Mouse (Mus musculus): ENCODE results near the gene Nsun7. TPM values are rescaled to one million over a fixed set of nuclear protein-coding genes. Genes with fewer than 3 reads are reported as not detected.

Nsun7 gene
- polyA plus RNA-seq, 1 experiment = not detected

DNA sequence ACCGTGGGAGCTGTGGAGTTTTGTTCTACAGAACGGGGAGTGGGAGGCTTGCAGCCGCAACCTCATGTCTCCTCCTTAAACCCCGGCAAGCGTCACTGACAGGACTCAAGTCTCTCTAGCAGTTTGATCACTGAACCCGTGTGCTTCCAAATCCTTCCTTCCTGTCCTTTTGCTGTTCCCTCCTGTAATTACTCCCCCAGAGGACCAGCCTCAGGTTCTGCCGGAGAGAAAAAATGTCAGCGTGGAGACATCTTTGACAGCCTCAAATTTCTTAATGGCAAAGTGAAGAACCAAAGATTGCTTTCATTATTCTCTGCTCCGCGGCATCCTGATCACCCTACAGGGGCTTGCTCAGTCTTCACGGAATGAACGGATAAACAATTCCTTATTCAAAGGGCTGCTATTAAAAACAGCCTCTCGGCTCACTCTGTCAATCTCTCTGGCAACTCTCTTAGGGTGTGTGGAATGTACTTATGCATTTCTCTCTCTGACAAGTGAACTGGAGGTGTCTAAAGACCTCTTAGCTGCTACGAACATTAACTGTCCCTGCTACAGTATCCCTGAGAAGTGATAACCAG is 60.2 kb downstream of the Nsun7 start:
- no peak overlapping the region for H3K4me3 ChIP-seq (ENCODE audit: insufficient read depth, low read depth, low read length)
- no peak overlapping the region for H3K27ac ChIP-seq (ENCODE audit: insufficient read depth, low read depth, low read length)
- peaks cover 28% of the 10 kb centered on the region for H3K4me1 ChIP-seq (ENCODE audit: control insufficient read depth, insufficient read depth, low read length)
- WGBS = 28% methylated on average over 14 of the region's 14 CpGs
- no peak for TF ChIP-seq POLR2A (IDR thresholded peaks at IDR 0.05; ENCODE audit: insufficient read depth, low read depth, low read length)
- TF ChIP-seq CTCF (IDR thresholded peaks at IDR 0.05; ENCODE audit: insufficient read depth, low read depth, low read length) = no peak

DNA sequence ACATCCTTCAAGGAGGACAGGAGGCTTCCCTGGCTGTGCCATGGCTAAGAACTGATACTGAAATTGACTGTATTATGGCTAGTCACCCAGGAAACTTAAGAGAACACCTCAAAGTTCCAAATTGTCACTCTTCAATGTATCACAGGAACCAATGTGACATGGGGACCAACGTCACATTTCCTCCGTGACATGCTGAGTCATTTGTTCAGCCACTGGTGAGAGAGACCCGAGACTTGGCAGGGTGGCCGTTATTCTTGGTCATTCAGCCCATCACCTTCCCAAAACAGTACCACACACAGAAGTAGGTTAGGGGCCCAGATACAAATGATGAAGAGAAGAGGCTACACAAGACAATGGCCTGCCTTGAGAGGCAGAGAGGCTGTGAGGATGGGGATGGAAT is 63.4 kb downstream of the Nsun7 start:
- Histone ChIP-seq H3K4me3 (ENCODE audit: insufficient read depth, low read depth, low read length) (no peak overlapping the region), H3K27ac (ENCODE audit: insufficient read depth, low read depth, low read length) (no peak overlapping the region), H3K4me1 (ENCODE audit: control insufficient read depth, insufficient read depth, low read length) (peaks cover 27% of the 10 kb centered on the region)
- 71% methylated on average over 4 of the region's 4 CpGs for WGBS
- TF ChIP-seq POLR2A (IDR thresholded peaks at IDR 0.05; ENCODE audit: insufficient read depth, low read depth, low read length) = no peak
- TF ChIP-seq CTCF (IDR thresholded peaks at IDR 0.05; ENCODE audit: insufficient read depth, low read depth, low read length) = no peak

DNA sequence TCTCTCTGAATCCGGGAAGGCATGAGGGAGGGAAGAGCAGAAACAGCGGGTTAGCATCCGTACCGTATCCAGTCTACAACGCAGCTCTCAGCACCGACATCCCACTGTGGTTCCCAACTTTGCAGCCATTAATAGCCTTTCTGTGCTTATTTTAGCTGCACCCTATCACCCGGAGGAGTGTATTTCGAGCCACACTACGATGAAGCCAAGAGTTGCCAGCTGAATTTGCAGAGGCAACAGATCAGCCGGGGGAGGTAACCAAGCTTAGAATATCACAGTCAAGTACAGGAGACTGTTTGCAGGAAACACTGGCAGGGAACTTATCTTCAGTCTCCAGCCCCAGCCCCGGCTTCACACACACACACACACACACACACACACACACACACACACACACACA is 63.9 kb downstream of the Nsun7 start:
- peaks cover 30% of the 10 kb centered on the region for H3K4me1 ChIP-seq (ENCODE audit: control insufficient read depth, insufficient read depth, low read length)
- no peak overlapping the region for H3K4me3 ChIP-seq (ENCODE audit: insufficient read depth, low read depth, low read length)
- no peak overlapping the region for H3K27ac ChIP-seq (ENCODE audit: insufficient read depth, low read depth, low read length)
- no peak for TF ChIP-seq POLR2A (IDR thresholded peaks at IDR 0.05; ENCODE audit: insufficient read depth, low read depth, low read length)
- TF ChIP-seq CTCF (IDR thresholded peaks at IDR 0.05; ENCODE audit: insufficient read depth, low read depth, low read length) = no peak
- 17% methylated on average over 11 of the region's 11 CpGs for WGBS

DNA sequence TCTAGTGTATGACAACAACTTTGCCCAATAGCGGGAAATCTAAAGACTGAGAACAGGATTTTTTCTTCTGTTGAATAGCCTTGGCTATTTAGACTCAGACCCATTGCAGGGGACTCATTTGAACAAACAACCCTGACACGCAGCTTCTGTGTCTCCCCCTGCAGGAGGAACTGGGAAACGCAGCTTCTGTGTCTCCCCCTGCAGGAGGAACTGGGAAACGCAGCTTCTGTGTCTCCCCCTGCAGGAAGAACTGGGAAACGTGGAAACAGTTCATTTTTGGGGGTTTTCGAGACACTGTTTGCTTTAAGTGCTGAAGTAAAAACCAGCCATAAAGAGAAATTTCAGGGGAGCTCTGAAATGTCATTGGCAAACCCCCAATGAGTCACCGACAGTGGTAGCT is 66.7 kb downstream of the Nsun7 start:
- Histone ChIP-seq H3K4me3 (ENCODE audit: insufficient read depth, low read depth, low read length) (no peak overlapping the region), H3K27ac (ENCODE audit: insufficient read depth, low read depth, low read length) (no peak overlapping the region), H3K4me1 (ENCODE audit: control insufficient read depth, insufficient read depth, low read length) (peaks cover 26% of the 10 kb centered on the region)
- 70% methylated on average over 7 of the region's 7 CpGs for WGBS
- TF ChIP-seq CTCF (IDR thresholded peaks at IDR 0.05; ENCODE audit: insufficient read depth, low read depth, low read length) (peak; percentile 78), POLR2A (IDR thresholded peaks at IDR 0.05; ENCODE audit: insufficient read depth, low read depth, low read length) (no peak)

DNA sequence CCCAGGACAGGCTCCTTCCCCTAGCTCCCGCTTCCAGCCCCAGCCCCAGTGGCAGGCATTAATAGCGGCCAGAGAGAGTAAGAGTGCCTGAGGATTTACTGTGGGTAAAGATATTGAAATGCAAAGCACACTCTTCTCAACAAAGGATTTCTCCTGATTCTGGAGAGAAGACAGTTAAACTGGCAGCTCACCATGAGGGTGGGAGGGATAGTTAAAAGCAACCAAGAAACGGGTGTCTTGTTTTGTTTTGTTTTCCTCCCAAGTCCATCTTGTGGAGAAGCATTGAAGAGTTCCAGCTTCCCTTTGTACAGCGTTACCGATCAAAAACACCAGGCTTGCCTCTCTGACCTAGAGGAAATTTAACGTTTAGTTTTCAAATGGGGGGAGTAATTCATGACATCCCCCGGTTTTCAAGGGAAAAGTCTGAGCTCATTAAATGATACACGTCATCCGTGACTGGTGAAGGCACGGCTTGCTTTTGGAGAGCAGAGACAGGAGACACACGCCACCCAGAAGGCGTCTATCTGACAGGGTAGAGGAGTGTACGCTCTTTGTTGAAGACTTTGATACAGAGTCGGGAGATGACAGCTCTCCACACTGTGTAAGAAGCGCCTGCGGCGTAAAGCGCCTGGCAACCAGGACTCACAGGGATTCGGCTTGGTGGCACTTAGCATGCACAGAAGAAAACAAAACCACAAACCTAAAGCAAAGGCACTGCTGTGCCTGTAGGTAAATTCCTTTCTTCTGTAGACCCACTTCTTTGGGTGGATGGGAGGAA is 68.4 kb downstream of the Nsun7 start:
- Histone ChIP-seq H3K27ac (ENCODE audit: insufficient read depth, low read depth, low read length) (no peak overlapping the region), H3K4me1 (ENCODE audit: control insufficient read depth, insufficient read depth, low read length) (peaks cover 25% of the 10 kb centered on the region), H3K4me3 (ENCODE audit: insufficient read depth, low read depth, low read length) (no peak overlapping the region)
- no peak for TF ChIP-seq CTCF (IDR thresholded peaks at IDR 0.05; ENCODE audit: insufficient read depth, low read depth, low read length)
- no peak for TF ChIP-seq POLR2A (IDR thresholded peaks at IDR 0.05; ENCODE audit: insufficient read depth, low read depth, low read length)
- 33% methylated on average over 19 of the region's 19 CpGs for WGBS

DNA sequence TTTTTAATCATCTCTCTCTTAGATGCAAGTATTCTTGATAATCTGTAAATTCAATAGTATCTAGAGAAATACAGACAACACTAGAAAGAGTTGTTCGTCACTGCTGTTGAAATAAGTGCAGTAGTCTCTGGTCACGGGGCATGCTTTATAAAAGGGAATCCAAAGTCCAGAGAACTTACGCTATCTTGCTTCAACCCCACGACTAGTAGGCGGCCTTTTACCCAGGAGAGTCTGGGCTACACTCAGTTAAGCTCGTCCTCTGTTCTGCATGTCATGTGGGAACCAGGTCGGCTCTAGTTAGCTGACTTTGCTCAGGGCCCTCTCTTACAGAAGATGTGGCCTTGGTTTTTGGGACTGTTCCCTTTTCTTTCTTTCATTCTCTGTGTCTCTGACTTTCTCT is 69.1 kb downstream of the Nsun7 start:
- Histone ChIP-seq H3K4me1 (ENCODE audit: control insufficient read depth, insufficient read depth, low read length) (peaks cover 19% of the 10 kb centered on the region), H3K4me3 (ENCODE audit: insufficient read depth, low read depth, low read length) (no peak overlapping the region), H3K27ac (ENCODE audit: insufficient read depth, low read depth, low read length) (no peak overlapping the region)
- 90% methylated on average over 7 of the region's 7 CpGs for WGBS
- TF ChIP-seq CTCF (IDR thresholded peaks at IDR 0.05; ENCODE audit: insufficient read depth, low read depth, low read length) = no peak
- no peak for TF ChIP-seq POLR2A (IDR thresholded peaks at IDR 0.05; ENCODE audit: insufficient read depth, low read depth, low read length)

DNA sequence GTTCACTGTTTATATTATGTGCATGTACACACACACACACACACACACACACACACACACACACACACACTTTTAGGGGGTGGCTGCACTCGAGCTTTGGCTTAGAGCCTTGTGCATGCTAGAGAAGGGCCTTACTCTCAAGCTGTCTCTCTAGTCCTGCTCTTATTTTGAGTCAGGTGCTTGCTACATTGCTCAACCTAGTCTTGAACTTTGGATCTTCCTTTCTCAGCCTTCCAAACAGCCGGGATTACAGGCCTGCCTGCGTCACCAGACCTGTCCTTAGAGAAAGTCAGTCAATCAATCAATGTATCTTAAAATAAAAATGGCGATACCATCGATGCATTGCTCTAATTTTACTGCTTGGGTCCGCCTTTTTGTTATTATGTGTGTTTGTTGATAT is 71.1 kb downstream of the Nsun7 start:
- Histone ChIP-seq H3K4me1 (ENCODE audit: control insufficient read depth, insufficient read depth, low read length) (peaks cover 10% of the 10 kb centered on the region), H3K27ac (ENCODE audit: insufficient read depth, low read depth, low read length) (no peak overlapping the region), H3K4me3 (ENCODE audit: insufficient read depth, low read depth, low read length) (no peak overlapping the region)
- WGBS = 99% methylated on average over 6 of the region's 6 CpGs
- no peak for TF ChIP-seq CTCF (IDR thresholded peaks at IDR 0.05; ENCODE audit: insufficient read depth, low read depth, low read length)

DNA sequence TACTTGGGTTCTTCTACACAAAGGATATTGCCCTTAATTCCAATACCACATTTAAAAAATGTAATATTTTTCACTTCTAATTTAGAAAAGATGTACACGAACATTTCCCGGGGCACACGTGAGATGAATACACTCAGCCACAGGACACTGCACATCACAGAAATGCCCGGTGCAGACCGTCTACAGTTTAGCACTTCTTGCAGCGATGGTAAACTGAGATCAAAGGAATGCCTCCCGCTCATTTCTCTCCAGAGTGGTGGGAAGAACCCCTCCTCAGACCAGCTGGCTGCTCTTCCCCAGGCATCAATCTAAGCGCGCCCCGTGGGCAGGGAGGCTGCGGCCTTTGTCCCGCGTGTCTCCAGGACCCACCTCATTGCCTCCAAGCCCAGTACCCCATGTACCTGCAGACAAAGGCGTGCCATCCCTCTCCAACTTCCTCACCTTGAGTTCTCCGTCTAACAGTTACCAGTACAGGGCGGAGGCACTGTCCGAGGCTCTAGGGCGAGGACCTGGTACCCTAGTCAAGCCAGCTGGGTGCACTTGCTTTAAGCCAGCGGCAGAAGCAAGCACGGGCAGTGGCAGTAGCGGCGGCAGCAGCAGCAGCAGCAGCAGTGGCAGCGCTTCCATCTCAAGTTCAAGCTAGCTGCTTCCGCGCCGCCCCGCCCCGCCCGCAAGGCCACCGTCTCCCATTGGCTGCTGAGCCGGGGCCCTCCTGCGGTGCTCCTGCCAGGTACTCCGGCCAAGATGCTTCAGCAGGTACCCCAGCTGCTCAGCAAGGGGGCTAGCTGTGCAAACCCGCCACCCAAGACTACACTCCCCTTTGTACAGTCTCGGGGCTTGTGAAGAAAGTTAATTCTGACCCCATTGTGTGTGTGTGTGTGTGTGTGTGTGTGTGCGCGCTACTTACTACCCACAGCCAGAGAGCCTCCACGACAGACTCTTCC is 77.6 kb downstream of the Nsun7 start:
- TF ChIP-seq POLR2A (IDR thresholded peaks at IDR 0.05; ENCODE audit: insufficient read depth, low read depth, low read length) (no peak), CTCF (IDR thresholded peaks at IDR 0.05; ENCODE audit: insufficient read depth, low read depth, low read length) (no peak)
- 11% methylated on average over 38 of the region's 38 CpGs for WGBS
- H3K4me1 ChIP-seq (ENCODE audit: control insufficient read depth, insufficient read depth, low read length) = peaks cover 7% of the 10 kb centered on the region
- H3K27ac ChIP-seq (ENCODE audit: insufficient read depth, low read depth, low read length) = no peak overlapping the region
- H3K4me3 ChIP-seq (ENCODE audit: insufficient read depth, low read depth, low read length) = peak overlapping the region; percentile 32

DNA sequence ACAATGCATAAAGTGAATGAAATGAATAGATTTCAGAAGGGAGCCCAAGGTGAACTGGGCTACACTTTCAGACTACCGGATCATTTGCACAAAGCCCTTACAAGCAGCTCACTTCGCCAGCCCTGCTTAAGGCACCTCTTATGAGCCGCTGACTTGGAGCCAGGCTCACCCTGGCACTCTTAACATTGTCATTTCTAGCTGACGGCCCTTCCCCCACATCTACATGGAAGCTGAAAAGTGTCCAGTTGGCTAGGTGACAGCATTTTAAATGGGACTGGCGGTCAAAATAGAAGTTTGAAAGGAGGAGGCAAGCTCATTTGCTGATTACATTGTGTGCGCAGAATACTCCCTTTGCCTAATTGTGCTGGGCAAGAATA is 78.3 kb downstream of the Nsun7 start:
- Histone ChIP-seq H3K27ac (ENCODE audit: insufficient read depth, low read depth, low read length) (no peak overlapping the region), H3K4me1 (ENCODE audit: control insufficient read depth, insufficient read depth, low read length) (peaks cover 7% of the 10 kb centered on the region), H3K4me3 (ENCODE audit: insufficient read depth, low read depth, low read length) (peak overlapping the region; percentile 32; the same call in 1 of the 2 replicates)
- WGBS = 15% methylated on average over 6 of the region's 6 CpGs
- no peak for TF ChIP-seq POLR2A (IDR thresholded peaks at IDR 0.05; ENCODE audit: insufficient read depth, low read depth, low read length)
- TF ChIP-seq CTCF (IDR thresholded peaks at IDR 0.05; ENCODE audit: insufficient read depth, low read depth, low read length) = no peak

Measured in olfactory bulb, adult 2 months (tissue).